Mouse (Mus musculus) intestine, postnatal 0 days (tissue): ENCODE measurements at regions not wholly inside any gene's neighbourhood (a gene's known extent, or its start where the extent isn't known, plus 50 kb on each side); places are given as distances from the start of the nearest gene placed in this dataset.
"Not testable (repeated sequence)": the region's sequence is repeated elsewhere in the genome, so short reads cannot be mapped to it uniquely, and the experiment has no call there.

Experiments used
- ATAC-seq: fragments of 200-750 bp; cut with Nextera tagmentation; 2 replicates; pipeline ENCODE4 v1.8.0; 2017; ENCODE audit warnings: mild to moderate bottlenecking, moderate TSS enrichment, moderate library complexity
- H3K27ac ChIP-seq: fragments of 300-500 bp; sonication (generic); 2 replicates; pipeline ENCODE4 v1.5.1; 2014; ENCODE audit warnings: mild to moderate bottlenecking, low read depth, low read length, moderate library complexity
- H3K27me3 ChIP-seq: fragments of 300-500 bp; sonication (generic); replicated peaks from 2 replicates; pipeline ENCODE4 v1.6.1; 2014; ENCODE audit warnings: low read length, mixed read lengths; ENCODE audit not compliant: control insufficient read depth, insufficient read depth
- H3K36me3 ChIP-seq: fragments of 300-500 bp; sonication (generic); 2 replicates; pipeline ENCODE4 v1.6.1; 2014; ENCODE audit warnings: mild to moderate bottlenecking, moderate library complexity; ENCODE audit not compliant: control insufficient read depth, insufficient read depth
- H3K4me1 ChIP-seq: fragments of 300-500 bp; sonication (generic); replicated peaks from 2 replicates; pipeline ENCODE4 v1.6.1; 2014; ENCODE audit warnings: antibody characterized with exemption, low read length, mixed read lengths; ENCODE audit not compliant: control insufficient read depth, insufficient read depth
- H3K4me2 ChIP-seq: fragments of 300-500 bp; sonication (generic); replicated peaks from 2 replicates; pipeline ENCODE4 v1.6.1; 2014; ENCODE audit warnings: low read depth, mild to moderate bottlenecking, moderate library complexity
- H3K4me3 ChIP-seq: fragments of 300-500 bp; sonication (generic); 2 replicates; pipeline ENCODE4 v1.5.1; 2014; ENCODE audit warnings: low read depth, low read length
- H3K9ac ChIP-seq: fragments of 300-500 bp; sonication (generic); 2 replicates; pipeline ENCODE4 v1.6.1; 2014; ENCODE audit warnings: mild to moderate bottlenecking, low read depth, low read length
- H3K9me3 ChIP-seq: fragments of 300-500 bp; sonication (generic); 2 replicates; pipeline ENCODE4 v1.6.1; 2016; ENCODE audit warnings: mixed run types; ENCODE audit not compliant: control insufficient read depth
- CTCF ChIP-seq: sonication (generic); IDR thresholded peaks from 2 replicates; pipeline ENCODE4 v1.5.1; 2016; ENCODE audit warnings: low read depth, mild to moderate bottlenecking, control low read depth, antibody characterized with exemption, moderate library complexity
- WGBS: fragments of 180-500 bp; shearing (Covaris S2); extraction: QIAGEN DNeasy Blood & Tissue Kit; methylation state at CpG from one replicate; pipeline ENCODE4 v1.1.7; 2014; 5-methylcytosine and 5-hydroxymethylcytosine counted together

DNA sequence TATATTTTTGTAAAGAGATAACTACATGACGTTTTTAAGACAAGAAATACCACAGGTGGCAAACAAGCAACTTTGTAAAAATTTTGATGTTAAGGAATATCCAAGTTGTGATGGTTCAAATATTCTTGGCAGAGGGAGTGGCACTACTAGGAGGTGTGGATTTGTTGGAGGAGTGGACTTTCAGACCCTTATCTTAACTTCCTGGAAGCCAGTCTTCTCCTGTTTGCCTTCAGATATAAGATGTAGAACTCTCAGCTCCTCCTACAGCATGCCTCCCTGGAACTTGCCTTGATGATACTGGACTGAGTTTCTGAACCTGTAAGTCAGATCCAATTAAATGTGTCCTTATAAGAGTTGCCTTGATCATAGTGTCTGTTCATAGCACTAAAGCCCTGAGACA is 175.5 kb downstream of the Serpinb8 start:
- Histone ChIP-seq H3K27me3 (no peaks in the 10 kb centered on the region), H3K9ac (no peak overlapping the region), H3K4me1 (no peaks in the 10 kb centered on the region), H3K4me2 (no peak overlapping the region), H3K9me3 (no peaks in the 10 kb centered on the region), H3K4me3 (no peak overlapping the region), H3K27ac (no peak overlapping the region), H3K36me3 (no peaks in the 10 kb centered on the region)
- TF ChIP-seq CTCF: no peak
- ATAC-seq: no peak
- WGBS: 66% methylated on average over 1 of the region's 1 CpGs

DNA sequence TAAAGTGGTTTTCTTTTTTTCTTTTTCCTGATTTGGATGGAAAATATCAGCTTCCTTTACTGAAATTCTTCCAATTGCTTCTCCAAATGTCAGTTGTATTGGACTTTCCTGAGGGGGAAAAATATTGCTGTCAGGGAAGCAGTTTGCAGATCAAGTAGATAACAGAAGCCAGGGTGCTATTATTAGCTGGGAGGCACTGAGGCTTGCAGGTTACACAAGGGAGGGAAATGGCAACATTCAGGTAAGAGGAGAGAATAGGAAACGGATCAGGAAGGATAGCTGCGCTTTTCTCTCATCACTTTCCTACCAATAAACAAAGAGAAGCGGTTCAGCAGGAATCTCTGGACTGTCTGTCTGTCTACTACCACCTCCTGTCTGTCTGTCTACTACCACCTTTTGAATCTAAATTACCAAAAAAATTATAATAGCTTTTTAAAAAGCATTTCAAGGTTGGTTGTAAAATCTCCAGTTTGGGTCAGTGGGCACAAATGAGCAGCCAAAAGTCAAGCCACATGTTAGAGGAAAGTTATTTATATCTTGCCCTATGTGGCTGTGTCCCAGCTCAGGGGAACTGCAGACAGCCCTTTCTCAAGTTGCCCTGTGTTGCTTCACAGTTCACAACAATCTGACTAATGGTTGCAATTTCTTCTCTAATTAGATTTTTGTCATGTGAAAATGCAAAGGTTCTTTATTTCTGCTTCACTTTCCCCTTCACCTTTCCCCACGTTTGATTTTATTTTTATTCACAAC is 177.6 kb downstream of the Serpinb8 start:
- Histone ChIP-seq H3K4me3 (no peak overlapping the region), H3K36me3 (no peaks in the 10 kb centered on the region), H3K9me3 (no peaks in the 10 kb centered on the region), H3K27ac (no peak overlapping the region), H3K4me1 (no peaks in the 10 kb centered on the region), H3K27me3 (no peaks in the 10 kb centered on the region), H3K4me2 (no peak overlapping the region), H3K9ac (no peak overlapping the region)
- ATAC-seq: no peak
- no peak for TF ChIP-seq CTCF
- 50% methylated on average over 4 of the region's 4 CpGs for WGBS

DNA sequence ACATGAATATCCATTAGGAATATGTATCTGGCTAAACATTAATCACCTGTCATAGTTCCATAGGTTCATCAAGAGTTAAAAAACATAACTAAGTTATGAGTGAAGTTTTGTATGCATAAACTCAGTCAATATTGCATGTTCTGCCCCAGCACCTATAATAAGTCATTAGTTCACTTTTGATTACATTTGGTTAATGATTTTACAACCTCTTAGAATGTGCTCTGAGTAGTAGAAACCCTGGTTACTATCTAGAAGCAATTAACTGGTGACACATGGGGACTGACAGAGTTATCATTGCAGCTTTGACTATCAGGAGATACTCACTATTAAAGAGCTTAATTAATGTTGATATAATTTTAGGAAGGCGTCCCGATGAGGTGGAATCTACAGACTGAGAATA is 183.2 kb downstream of the Serpinb8 start:
- 53% methylated on average over 2 of the region's 2 CpGs for WGBS
- H3K27ac ChIP-seq: no peak overlapping the region
- no peak for ATAC-seq
- H3K9ac ChIP-seq: no peak overlapping the region
- H3K27me3 ChIP-seq: no peaks in the 10 kb centered on the region
- H3K36me3 ChIP-seq: no peaks in the 10 kb centered on the region
- H3K9me3 ChIP-seq: no peaks in the 10 kb centered on the region
- no peaks in the 10 kb centered on the region for H3K4me1 ChIP-seq
- no peak overlapping the region for H3K4me2 ChIP-seq
- no peak overlapping the region for H3K4me3 ChIP-seq
- no peak for TF ChIP-seq CTCF

DNA sequence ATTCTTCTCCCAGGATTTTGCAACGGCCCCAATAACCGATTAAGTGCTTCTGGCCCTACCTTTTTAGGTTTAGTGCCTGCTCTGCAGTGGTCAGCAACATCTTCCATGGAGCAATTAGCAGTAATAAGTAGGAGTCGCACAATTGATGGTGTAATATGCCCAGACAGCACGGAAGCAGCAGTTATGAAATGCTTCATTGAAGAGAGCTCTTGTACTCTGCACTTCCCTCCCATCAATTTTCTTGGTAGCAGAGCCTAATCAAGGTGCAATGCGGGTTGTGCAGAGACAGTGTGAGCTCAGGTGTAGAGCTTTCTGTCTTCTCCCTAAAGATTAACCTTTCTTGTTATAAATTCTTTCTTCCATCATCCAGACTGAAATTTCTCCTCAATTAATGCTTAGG is 193.3 kb downstream of the Serpinb8 start:
- 63% methylated on average over 5 of the region's 5 CpGs for WGBS
- Histone ChIP-seq H3K4me1 (no peaks in the 10 kb centered on the region), H3K4me3 (no peak overlapping the region), H3K4me2 (no peak overlapping the region), H3K9ac (no peak overlapping the region), H3K36me3 (no peaks in the 10 kb centered on the region), H3K9me3 (no peaks in the 10 kb centered on the region), H3K27ac (no peak overlapping the region), H3K27me3 (no peaks in the 10 kb centered on the region)
- no peak for ATAC-seq
- TF ChIP-seq CTCF: no peak

DNA sequence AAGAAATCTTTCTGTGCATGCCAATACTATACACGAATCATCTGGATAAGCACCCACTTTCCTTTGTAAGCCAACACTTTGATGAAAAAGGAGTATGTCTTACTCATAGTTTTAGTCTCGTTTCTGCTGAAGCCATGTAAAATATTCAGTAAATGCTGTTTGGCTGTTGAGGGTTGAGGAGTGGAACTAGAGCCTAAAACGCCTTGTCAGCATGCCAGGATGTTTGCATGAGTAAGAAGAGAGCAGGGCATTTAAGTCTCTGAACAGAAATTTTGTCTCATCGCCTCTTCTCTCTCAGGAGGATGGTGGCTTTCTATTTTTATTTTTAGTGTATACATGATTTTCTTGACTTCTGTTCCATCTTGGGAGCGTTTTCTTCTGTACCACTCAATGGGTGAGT is 216.0 kb downstream of the Serpinb8 start:
- Histone ChIP-seq H3K27me3 (no peaks in the 10 kb centered on the region), H3K27ac (no peak overlapping the region), H3K9ac (no peak overlapping the region), H3K36me3 (no peaks in the 10 kb centered on the region), H3K4me2 (no peak overlapping the region), H3K9me3 (no peaks in the 10 kb centered on the region), H3K4me3 (no peak overlapping the region), H3K4me1 (no peaks in the 10 kb centered on the region)
- no peak for ATAC-seq
- TF ChIP-seq CTCF: no peak
- WGBS: 77% methylated on average over 5 of the region's 5 CpGs

DNA sequence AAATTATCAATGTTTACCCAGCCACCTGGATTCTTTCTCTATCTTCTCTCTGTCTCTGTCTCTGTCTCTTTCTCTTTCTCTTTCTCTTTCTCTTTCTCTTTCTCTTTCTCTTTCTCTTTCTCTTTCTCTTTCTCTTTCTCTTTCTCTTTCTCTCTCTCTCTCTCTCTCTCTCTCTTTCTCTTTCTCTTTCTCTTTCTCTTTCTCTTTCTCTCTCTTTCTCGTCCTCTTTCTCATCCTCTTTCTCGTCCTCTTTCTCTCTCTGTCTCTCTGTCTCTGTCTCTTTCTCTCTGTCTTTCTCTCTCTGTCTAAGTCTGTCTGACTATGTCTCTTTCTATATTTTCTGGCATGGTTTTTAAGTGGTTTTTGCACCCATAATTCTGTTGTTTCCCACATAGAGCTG is 217.6 kb downstream of the Serpinb8 start:
- ATAC-seq, H3K27ac ChIP-seq, H3K4me2 ChIP-seq, H3K27me3 ChIP-seq, H3K4me1 ChIP-seq, H3K9ac ChIP-seq, H3K36me3 ChIP-seq, H3K9me3 ChIP-seq, H3K4me3 ChIP-seq: not testable (repeated sequence)
- 86% methylated on average over 2 of the region's 2 CpGs for WGBS

DNA sequence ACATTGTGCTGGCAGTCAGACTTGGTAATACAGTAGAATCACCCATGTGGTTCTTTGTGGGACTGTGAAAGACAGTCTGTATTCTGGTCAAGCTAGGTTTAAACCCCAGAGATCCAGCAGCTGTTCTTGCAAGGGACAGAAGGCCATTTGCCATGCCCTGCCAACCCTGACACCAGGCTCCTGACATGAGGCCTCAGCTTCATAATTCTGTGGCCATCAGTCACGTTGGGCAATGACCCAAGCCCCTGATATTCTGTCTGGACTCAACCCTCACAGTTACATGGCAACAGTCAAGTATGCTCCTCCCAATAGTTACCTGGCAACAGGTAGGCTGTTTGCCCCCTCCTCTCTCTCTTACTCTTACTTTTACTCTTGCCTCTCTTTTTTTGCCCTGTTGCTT is 221.3 kb downstream of the Serpinb8 start:
- WGBS: 71% methylated on average over 1 of the region's 1 CpGs
- no peaks in the 10 kb centered on the region for H3K9me3 ChIP-seq
- no peaks in the 10 kb centered on the region for H3K36me3 ChIP-seq
- no peaks in the 10 kb centered on the region for H3K4me1 ChIP-seq
- no peak for ATAC-seq
- TF ChIP-seq CTCF: no peak
- no peak overlapping the region for H3K27ac ChIP-seq
- no peaks in the 10 kb centered on the region for H3K27me3 ChIP-seq
- H3K9ac ChIP-seq: no peak overlapping the region
- no peak overlapping the region for H3K4me3 ChIP-seq
- no peak overlapping the region for H3K4me2 ChIP-seq
